Comparison of ENCODE assay signal across 8 mouse cellular contexts in genomic region chr11:84179954-84180598, GRCm38 (mm10). TPM values are rescaled to one million over a fixed set of nuclear protein-coding genes. Genes with fewer than 3 reads are reported as not detected.
A peak's percentile ranks its signal among the peaks of the same experiment; 100 is the strongest.
DNase-seq lines count a peak whose midpoint lies in the region; TF ChIP-seq lines count a peak whose summit lies in the region.

No protein-coding gene starts in this region.

- peaks cover 2% of the 10 kb centered on the region for H3K36me3 ChIP-seq in megakaryocyte, embryonic 14.5 days (replicated peaks; ENCODE audit: low read length)

- H3K27ac ChIP-seq in gastrocnemius, adult 2 months, result peak overlapping the region; percentile 93

- TF ChIP-seq CTCF in gastrocnemius, adult 2 months (IDR thresholded peaks at IDR 0.05), result peak; percentile 63

- no peaks in the 10 kb centered on the region for H3K27me3 ChIP-seq in megakaryocyte, embryonic 14.5 days (replicated peaks)

- peak; percentile 90 for DNase-seq in R1 (ENCODE audit: low read depth, low spot score)
- DNase-seq in cerebellum, postnatal 14 days, result peak; percentile 70 to 71
- peak; percentile 82 for DNase-seq in gastrocnemius, adult 2 months
- peak; percentile 82 for DNase-seq in induced T-regulatory cell, adult 2 months (ENCODE audit: low read depth)
- DNase-seq in left cerebral cortex, adult 9 months (ENCODE audit: low spot score in 2 of 2), result peak; percentile 48 to 78
- DNase-seq in right cerebral cortex, postnatal 10 days (ENCODE audit: low spot score in 2 of 2), result peak; percentile 83 to 88
- DNase-seq in urinary bladder, postnatal 14 days (ENCODE audit: low spot score), result peak; percentile 73

- H3K9me3 ChIP-seq in megakaryocyte, embryonic 14.5 days, result no peaks in the 10 kb centered on the region

- intact Hi-C loops in gastrocnemius, adult 2 months (cut with DNase I), result loop anchor here (1.0 to 5.0 kb wide), 2 partner anchors 48 to 63 kb away; no protein-coding TSS in a partner anchor

- peak overlapping the region; percentile 84 for H3K4me3 ChIP-seq in gastrocnemius, adult 2 months
- H3K4me3 ChIP-seq in megakaryocyte, embryonic 14.5 days (replicated peaks), result peak overlapping the region; percentile 92

- peaks cover 54% of the 10 kb centered on the region for H3K4me1 ChIP-seq in megakaryocyte, embryonic 14.5 days

RNA-seq across cellular contexts. Expression of gene Gm11437, which starts 12.8 kb away (rescaled TPM):
- not detected for total RNA-seq in gastrocnemius, adult 2 months (2021)
- polyA plus RNA-seq in megakaryocyte, embryonic 14.5 days (2012; ENCODE audit: insufficient read depth, low replicate concordance), result not detected in 2 replicates

RNA-seq across cellular contexts. Expression of gene Acaca, which starts 50.6 kb away (rescaled TPM):
- total RNA-seq in gastrocnemius, adult 2 months (2021), result 10 to 100 TPM; 14.9 to 22.8 TPM
- polyA plus RNA-seq in megakaryocyte, embryonic 14.5 days (2012; ENCODE audit: insufficient read depth, low replicate concordance), result 7.9 and 9.9 TPM in 2 replicates

RNA-seq across cellular contexts. Expression of gene Tada2a, which starts 50.7 kb away (rescaled TPM):
- total RNA-seq in gastrocnemius, adult 2 months (2021), result 10 to 100 TPM; 11.6 to 12.2 TPM
- 0.67 and 3.9 TPM in 2 replicates for polyA plus RNA-seq in megakaryocyte, embryonic 14.5 days (2012; ENCODE audit: insufficient read depth, low replicate concordance)

Comparison
In these comparisons a context has a peak if more than half of its experiments do, and no peak if none do; other contexts are left out.
1. Peak in every context shown above with its lines: DNase-seq, H3K4me3 ChIP-seq and H3K27ac ChIP-seq.